Mouse (Mus musculus) limb, embryonic 12.5 days (tissue): ENCODE results near the gene Tagap. TPM values are rescaled to one million over a fixed set of nuclear protein-coding genes. Genes with fewer than 3 reads are reported as not detected.
"Not testable (repeated sequence)": the region's sequence is repeated elsewhere in the genome, so short reads cannot be mapped to it uniquely, and the experiment has no call there.

ENCODE experiments used
- ATAC-seq: fragments of 200-750 bp; cut with Nextera tagmentation; 2 replicates; pipeline ENCODE4 v1.8.0; 2017; ENCODE audit warnings: low read depth, moderate TSS enrichment; ENCODE audit not compliant: insufficient number of reproducible peaks, insufficient read depth, low FRiP score, low TSS enrichment
- H3K27ac ChIP-seq: fragments of 300-500 bp; sonication (generic); 2 replicates; pipeline ENCODE4 v1.5.1; 2016; ENCODE audit warnings: mild to moderate bottlenecking, moderate library complexity
- H3K27me3 ChIP-seq: fragments of 300-500 bp; sonication (generic); 2 replicates; pipeline ENCODE4 v1.6.1; 2016; ENCODE audit warnings: mild to moderate bottlenecking, moderate library complexity
- H3K36me3 ChIP-seq: fragments of 300-500 bp; sonication (generic); 2 replicates; pipeline ENCODE4 v1.6.1; 2016; ENCODE audit warnings: mild to moderate bottlenecking, moderate library complexity
- H3K4me1 ChIP-seq: fragments of 300-500 bp; sonication (generic); replicated peaks from 2 replicates; pipeline ENCODE4 v1.6.1; 2016
- H3K4me2 ChIP-seq: fragments of 300-500 bp; sonication (generic); 2 replicates; pipeline ENCODE4 v1.6.1; 2016; ENCODE audit warnings: mild to moderate bottlenecking, moderate library complexity
- H3K4me3 ChIP-seq: fragments of 300-500 bp; sonication (generic); replicated peaks from 2 replicates; pipeline ENCODE4 v1.5.1; 2016; ENCODE audit warnings: mild to moderate bottlenecking
- H3K9ac ChIP-seq: fragments of 300-500 bp; sonication (generic); replicated peaks from 2 replicates; pipeline ENCODE4 v1.6.1; 2016; ENCODE audit warnings: mild to moderate bottlenecking, moderate library complexity
- H3K9me3 ChIP-seq: fragments of 300-500 bp; sonication (generic); 2 replicates; pipeline ENCODE4 v1.6.1; 2016; ENCODE audit warnings: mild to moderate bottlenecking, moderate library complexity
- WGBS: fragments of 180-500 bp; shearing (Covaris S2); methylation state at CpG from one replicate; pipeline ENCODE4 v1.1.7; 2016; 5-methylcytosine and 5-hydroxymethylcytosine counted together
- polyA plus RNA-seq: library from polyadenylated mRNA; unstranded; fragments of >200 nt; fragmentation: Nextera tagmentation; extraction: Ambion mirVana; gene quantifications from 2 replicates; pipeline ENCODE4 v1.2.1, GENCODE M21; 2016

The Tagap gene
- polyA plus RNA-seq, 1 experiment from 2014 or later = 0.41 TPM

DNA sequence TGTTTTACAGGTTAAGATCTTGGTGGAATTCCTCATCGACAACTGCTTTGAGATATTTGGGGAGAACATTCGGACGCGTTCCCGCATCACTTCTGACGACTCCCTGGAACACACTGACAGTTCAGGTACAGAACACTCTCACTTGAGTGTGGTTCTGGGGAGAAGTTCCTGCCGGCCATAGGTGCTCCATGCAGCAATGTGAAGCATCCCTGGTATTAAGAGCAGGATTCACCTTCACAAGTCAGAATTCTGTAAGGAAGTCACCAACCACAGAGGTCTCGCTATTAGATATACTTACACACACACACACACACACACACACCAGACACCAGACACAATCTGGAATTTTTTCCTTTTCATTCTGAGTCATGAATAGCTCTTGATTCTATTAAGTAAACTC, 6.3 kb downstream of the Tagap start:
- H3K4me3 ChIP-seq, H3K9ac ChIP-seq, H3K9me3 ChIP-seq, H3K4me1 ChIP-seq, ATAC-seq, H3K36me3 ChIP-seq, H3K27ac ChIP-seq, H3K4me2 ChIP-seq, H3K27me3 ChIP-seq: not testable (repeated sequence)
- WGBS = 81% methylated on average over 7 of the region's 8 CpGs

DNA sequence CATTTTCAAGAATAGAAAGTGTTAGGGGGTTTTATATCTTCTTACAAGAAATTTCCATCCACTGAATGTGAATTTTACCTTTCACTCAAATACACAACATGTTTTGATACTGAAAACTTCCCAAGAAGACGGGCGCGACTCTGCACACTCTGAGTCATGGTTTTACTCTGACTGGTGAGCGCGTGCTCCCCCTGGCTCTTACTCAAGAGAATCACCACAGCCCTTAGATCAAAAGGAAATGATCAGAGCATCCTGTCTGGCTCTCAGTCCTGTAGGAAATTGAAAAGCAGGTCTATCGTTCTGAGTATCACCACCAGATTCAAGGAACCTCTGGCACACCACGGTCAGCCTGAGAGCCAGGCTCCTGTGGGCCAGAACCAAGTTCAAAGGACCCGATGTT, 13.8 kb downstream of the Tagap start:
- Histone ChIP-seq H3K27ac (no peak overlapping the region), H3K36me3 (no peaks in the 10 kb centered on the region), H3K9ac (no peak overlapping the region), H3K4me3 (no peak overlapping the region), H3K27me3 (no peaks in the 10 kb centered on the region), H3K4me1 (no peaks in the 10 kb centered on the region), H3K4me2 (no peak overlapping the region), H3K9me3 (no peaks in the 10 kb centered on the region)
- ATAC-seq = no peak
- WGBS = 62% methylated on average over 8 of the region's 8 CpGs

DNA sequence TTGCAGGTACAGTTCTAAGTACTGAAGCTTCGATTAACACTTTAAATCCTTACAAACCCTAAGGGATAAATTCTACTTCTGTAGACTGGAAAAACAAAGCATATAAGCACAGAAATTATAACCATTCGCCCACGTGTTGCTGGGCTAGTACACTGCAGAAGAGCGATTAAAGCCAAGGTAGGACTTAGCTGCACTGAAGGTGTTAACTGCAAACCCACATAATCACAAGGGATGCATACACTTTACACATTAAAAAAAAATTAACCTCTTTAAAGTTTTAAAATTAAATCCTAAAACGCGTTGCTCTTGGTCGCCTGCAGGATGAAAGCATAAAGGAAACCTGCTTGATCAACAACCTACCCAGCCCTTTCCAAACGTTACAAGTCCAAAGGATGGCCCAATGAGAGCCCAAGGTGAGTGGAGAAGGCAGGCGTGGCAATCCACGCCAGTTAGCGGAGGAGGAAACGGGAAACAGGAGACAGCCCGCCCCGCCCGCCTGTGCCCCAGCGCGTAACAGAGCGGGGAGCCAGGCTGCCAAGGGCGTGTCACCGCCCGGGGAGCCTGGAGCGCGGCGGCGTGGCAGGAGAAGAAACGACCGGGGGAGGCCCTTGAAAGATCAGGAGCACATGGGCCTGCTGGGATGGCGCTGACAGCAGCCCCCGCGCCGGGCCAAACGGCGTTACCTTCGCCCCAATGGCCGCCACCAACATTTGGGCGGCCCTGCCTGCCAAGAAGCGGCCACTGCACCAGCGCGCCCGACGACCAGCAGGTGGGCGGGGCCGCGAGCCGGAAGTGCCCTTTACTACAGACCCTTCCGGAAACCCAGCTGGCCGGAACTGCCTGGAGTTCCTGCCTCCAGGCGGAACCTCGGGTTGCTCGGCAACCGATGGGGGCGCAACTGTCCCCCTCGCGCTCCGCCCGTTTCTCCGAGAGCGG, 19.6 kb downstream of the Tagap start, which contains the start of gene Rsph3a:
Gene Rsph3a, plus strand, starts transcription at position 498 of the 936 bp plus-strand sequence.
- not testable (repeated sequence) for H3K9me3 ChIP-seq, H3K27me3 ChIP-seq, H3K36me3 ChIP-seq, H3K4me1 ChIP-seq
- Histone ChIP-seq H3K27ac (peak within 1 kb of the TSS; percentile 89), H3K9ac (peak within 1 kb of the TSS; percentile 60), H3K4me2 (peak within 1 kb of the TSS; percentile 61), H3K4me3 (peak within 1 kb of the TSS; percentile 54)
- 3% methylated on average over 49 of the region's 58 CpGs for WGBS
- ATAC-seq = peak; percentile 98

DNA sequence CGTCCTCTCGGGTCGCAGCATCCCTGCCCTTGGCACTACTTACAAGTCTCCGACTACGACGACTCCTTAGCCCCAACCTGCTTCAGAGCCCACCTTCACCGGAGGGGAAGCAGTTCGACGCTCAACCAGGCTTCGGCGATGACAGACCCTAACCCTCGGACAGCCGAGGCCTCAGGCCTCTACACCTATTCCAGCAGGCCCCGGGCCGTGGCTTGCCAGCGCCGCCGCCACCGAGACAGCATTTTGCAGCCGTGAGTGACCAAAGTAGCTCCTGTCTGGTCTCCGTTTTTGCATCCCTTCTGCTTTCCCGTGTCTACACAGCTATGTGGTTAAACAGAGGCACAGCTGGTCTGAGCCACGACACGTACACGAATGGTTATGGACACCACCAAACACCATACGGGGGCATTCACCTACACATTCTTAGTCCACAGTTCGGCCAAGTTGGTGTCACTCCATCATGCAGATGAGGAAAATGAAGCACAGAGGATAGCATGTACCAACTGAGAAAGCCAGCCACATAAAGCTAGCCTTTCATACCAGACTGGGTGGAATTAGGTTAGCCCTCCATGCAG, 20.3 kb downstream of the Tagap start:
- peak overlapping the region; percentile 17; the same call in 1 of the 2 replicates for H3K27ac ChIP-seq
- ATAC-seq = peak; percentile 39
- not testable (repeated sequence) for H3K27me3 ChIP-seq, H3K4me1 ChIP-seq, H3K36me3 ChIP-seq, H3K9me3 ChIP-seq
- peak overlapping the region; percentile 48; the same call in 1 of the 2 replicates for H3K9ac ChIP-seq
- peak overlapping the region; percentile 61 for H3K4me2 ChIP-seq
- H3K4me3 ChIP-seq = peak overlapping the region; percentile 54
- WGBS = 2% methylated on average over 19 of the region's 27 CpGs

DNA sequence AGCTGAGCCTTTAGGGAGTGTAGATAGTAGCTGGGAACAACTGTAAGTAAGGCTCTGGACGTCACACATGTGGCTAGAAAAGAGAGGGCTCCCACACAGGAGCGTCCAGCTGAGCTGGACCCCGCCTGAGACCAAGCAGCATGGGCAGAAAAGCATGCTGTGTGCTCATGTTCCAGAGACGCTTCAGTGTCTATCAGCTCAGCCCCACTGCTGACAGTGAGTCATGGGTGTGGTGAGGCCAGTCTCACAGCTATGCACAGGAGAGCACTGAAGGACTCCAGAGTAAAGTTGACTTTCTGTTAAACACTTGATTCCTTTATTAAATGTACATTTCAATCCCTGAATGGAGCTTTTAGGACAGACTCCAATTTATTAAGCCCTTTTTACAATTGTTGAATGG, 25.5 kb downstream of the Tagap start:
- H3K27ac ChIP-seq, H3K4me1 ChIP-seq, H3K36me3 ChIP-seq, H3K9me3 ChIP-seq, H3K9ac ChIP-seq, H3K27me3 ChIP-seq, H3K4me2 ChIP-seq, ATAC-seq, H3K4me3 ChIP-seq: not testable (repeated sequence)
- no CpG with 5 or more reads among the region's 4 CpGs for WGBS

DNA sequence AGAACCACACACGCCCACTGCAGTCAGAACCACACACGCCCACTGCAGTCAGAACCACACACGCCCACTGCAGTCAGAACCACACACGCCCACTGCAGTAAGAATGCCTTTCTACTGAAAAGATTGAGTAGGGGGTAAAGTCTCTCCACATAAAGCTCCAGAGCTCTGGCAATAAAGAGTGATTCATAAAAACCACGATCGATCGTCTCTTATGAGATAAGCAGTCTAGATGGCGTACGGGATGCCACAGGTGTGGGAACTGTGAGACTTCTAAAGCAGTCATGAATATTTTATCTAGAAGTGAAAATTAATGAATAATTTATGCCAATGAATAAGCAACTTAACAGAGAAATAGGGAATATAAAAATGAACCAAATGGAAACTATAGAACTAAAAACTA, 31.4 kb downstream of the Tagap start:
- 94% methylated on average over 9 of the region's 9 CpGs for WGBS

DNA sequence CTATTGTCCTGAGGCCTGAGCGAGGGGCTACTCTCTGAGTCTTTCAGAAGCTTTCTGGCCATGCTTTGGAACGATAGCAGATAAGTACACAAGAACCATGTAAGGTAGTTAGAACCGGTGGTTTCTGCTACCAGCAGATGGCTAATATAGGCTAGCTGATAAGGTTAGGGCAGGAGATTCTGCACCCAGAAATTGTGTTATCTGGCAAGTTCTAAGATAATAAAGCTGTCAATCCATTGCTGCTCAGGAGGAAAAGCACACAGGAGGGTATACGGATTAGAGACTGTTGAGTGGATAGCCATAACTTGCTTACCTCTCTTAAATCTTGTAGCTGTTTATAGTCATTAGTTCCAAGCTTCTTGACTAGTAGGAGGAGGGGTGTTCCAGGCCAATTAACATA, 37.5 kb downstream of the Tagap start:
- H3K4me2 ChIP-seq, H3K4me1 ChIP-seq, H3K9me3 ChIP-seq, H3K36me3 ChIP-seq, H3K27ac ChIP-seq, H3K4me3 ChIP-seq, H3K27me3 ChIP-seq, H3K9ac ChIP-seq, ATAC-seq: not testable (repeated sequence)
- WGBS = 90% methylated on average over 4 of the region's 4 CpGs

More for the DNA sequence above, 31.4 kb downstream of the Tagap start:
- not testable (repeated sequence) for H3K4me3 ChIP-seq, H3K4me2 ChIP-seq, H3K9ac ChIP-seq, H3K4me1 ChIP-seq, H3K27ac ChIP-seq, ATAC-seq, H3K9me3 ChIP-seq, H3K27me3 ChIP-seq, H3K36me3 ChIP-seq

DNA sequence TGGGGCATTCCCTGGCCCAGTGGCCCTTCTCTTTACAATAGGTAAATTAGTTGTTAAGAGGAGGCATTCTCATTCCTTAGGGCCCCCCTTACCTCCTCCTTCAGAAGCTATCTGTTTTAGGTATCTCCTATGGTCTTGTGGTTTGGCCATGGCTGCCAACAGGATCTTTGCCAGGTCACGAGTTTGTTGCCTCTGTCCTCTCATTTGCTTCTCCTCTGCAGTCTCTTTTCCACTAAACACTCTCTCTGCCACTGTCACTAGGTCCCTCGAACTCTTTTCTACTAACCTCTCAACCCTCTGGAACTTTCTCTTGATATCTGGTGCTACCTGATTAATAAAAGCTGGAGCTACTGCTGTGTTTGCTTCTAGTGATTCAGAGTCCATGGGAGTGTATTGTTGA, 38.6 kb downstream of the Tagap start:
- H3K9me3 ChIP-seq, H3K36me3 ChIP-seq, H3K27ac ChIP-seq, H3K27me3 ChIP-seq, H3K4me3 ChIP-seq, ATAC-seq, H3K4me2 ChIP-seq, H3K4me1 ChIP-seq, H3K9ac ChIP-seq: not testable (repeated sequence)
- 78% methylated on average over 2 of the region's 2 CpGs for WGBS

DNA sequence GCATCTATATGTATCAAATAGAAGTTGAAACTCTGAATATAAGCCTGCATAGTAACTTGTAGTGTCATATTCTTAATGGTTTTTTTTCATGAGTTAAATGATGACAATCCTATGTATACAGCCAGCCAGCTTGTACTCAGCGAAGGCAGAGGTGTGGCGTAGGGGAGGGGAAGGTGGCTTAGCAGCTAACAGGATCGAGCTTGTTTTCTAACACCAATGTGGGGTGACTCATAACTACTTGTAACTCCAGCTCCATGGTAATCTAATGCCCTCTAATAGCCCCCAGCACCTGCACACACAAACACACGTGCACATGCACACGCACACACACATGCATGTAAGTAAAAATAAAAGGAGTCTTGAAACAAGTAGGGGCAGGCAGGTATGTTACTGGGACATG, 42.7 kb downstream of the Tagap start:
- H3K27ac ChIP-seq, H3K9me3 ChIP-seq, H3K36me3 ChIP-seq, H3K4me1 ChIP-seq, H3K4me2 ChIP-seq, ATAC-seq, H3K9ac ChIP-seq, H3K27me3 ChIP-seq, H3K4me3 ChIP-seq: not testable (repeated sequence)
- 84% methylated on average over 3 of the region's 5 CpGs for WGBS

DNA sequence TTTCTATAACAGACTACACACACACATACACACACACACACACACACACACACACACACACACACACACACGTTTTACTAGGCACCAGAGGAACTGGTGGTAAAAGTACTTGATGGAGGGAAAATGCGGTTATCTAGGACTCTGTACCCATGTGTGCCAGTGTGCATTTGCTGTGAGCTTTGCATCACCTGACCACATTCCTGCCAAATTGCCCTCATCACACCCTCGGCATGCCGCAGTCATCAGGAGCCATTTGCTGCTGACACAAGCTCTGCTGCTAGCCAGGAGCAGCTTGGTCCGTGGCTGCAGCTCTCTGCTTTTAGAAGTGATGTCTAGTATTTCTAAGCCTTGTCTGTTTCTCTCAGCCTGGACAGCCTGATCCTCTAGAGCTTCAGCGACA, 44.0 kb downstream of the Tagap start:
- not testable (repeated sequence) for H3K4me1 ChIP-seq, H3K4me3 ChIP-seq, H3K27me3 ChIP-seq, H3K9me3 ChIP-seq, H3K4me2 ChIP-seq, H3K36me3 ChIP-seq, H3K9ac ChIP-seq, H3K27ac ChIP-seq, ATAC-seq
- WGBS = 50% methylated on average over 2 of the region's 6 CpGs

DNA sequence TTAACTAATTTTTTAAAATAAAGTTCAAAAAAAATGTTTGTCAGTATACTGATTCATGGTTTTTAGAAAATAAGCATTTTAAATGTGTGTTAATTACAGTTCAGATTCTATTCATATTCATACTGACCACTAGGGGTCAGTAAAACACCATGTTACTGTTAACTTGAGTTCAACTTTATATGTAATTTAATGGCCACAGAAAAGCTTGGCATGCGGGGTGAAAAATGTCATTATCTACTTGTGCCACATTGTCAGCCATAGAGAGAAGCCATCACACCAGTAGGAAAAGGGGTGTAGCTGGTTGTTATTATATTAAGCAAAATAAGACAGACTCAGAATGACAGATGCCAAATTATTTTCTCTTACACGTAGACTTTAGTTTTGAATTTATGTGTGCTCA, 57.7 kb downstream of the Tagap start:
- H3K36me3 ChIP-seq, ATAC-seq, H3K27me3 ChIP-seq, H3K4me1 ChIP-seq, H3K27ac ChIP-seq, H3K4me3 ChIP-seq, H3K9me3 ChIP-seq, H3K4me2 ChIP-seq, H3K9ac ChIP-seq: not testable (repeated sequence)
- 89% methylated on average over 1 of the region's 2 CpGs for WGBS
